Mouse (Mus musculus): ENCODE measurements around the gene Slc25a33. TPM values are rescaled to one million over a fixed set of nuclear protein-coding genes. Genes with fewer than 3 reads are reported as not detected.

Gene Slc25a33
- polyA plus RNA-seq, 1 experiment: 34.3 TPM

- TF ChIP-seq MAX (IDR thresholded peaks at IDR 0.05; ENCODE audit: low read depth): no peak
- no peak for TF ChIP-seq POLR2A (IDR thresholded peaks at IDR 0.05; ENCODE audit: insufficient read length, low read depth)
- TF ChIP-seq TCF3 (IDR thresholded peaks at IDR 0.05; ENCODE audit: insufficient read length, low read depth): no peak
- TF ChIP-seq POLR2AphosphoS2 (IDR thresholded peaks at IDR 0.05; ENCODE audit: insufficient read length, low read depth): no peak
- TF ChIP-seq MYOG (IDR thresholded peaks at IDR 0.05; ENCODE audit: control insufficient read depth in 1 of 3, insufficient read depth in 1 of 3, insufficient read length in 2 of 3, low read depth in 2 of 3): no peak
- no peak for TF ChIP-seq REST (IDR thresholded peaks at IDR 0.05; ENCODE audit: insufficient read depth, insufficient read length)
- TF ChIP-seq USF1 (IDR thresholded peaks at IDR 0.05; ENCODE audit: low read depth): no peak
- TF ChIP-seq E2F4 (IDR thresholded peaks at IDR 0.05; ENCODE audit: insufficient read depth): no peak
- no peak for TF ChIP-seq CEBPB (IDR thresholded peaks at IDR 0.05; ENCODE audit: insufficient read depth, poor library complexity, severe bottlenecking)
- no peak for TF ChIP-seq SRF (IDR thresholded peaks at IDR 0.05; ENCODE audit: control insufficient read depth, insufficient read length, low read depth)
- no peak for TF ChIP-seq MYOD1 (IDR thresholded peaks at IDR 0.05; ENCODE audit: control insufficient read depth in 1 of 3, insufficient read length in 2 of 3, low read depth in 2 of 3)
- no peak for TF ChIP-seq TCF12 (IDR thresholded peaks at IDR 0.05; ENCODE audit: insufficient read depth, poor library complexity, severe bottlenecking)
These were observed 10.8 kb upstream of the Slc25a33 start for GRCm38 (mm10) chr4:149784901-149785300.

GRCm38 (mm10) chr4:149784371-149784770 lies 10.3 kb upstream of the Slc25a33 start:
- Histone ChIP-seq H3K36me3 (ENCODE audit: control insufficient read depth, insufficient read depth) (no peaks in the 10 kb centered on the region), H3K4me2 (ENCODE audit: low read depth) (no peak overlapping the region), H3K4me3 (no peak overlapping the region), H3ac (ENCODE audit: control insufficient read depth, insufficient read length) (no peak overlapping the region), H3K79me2 (ENCODE audit: control insufficient read depth, insufficient read depth) (no peaks in the 10 kb centered on the region), H3K27me3 (ENCODE audit: control insufficient read depth, insufficient read depth, insufficient read length) (no peaks in the 10 kb centered on the region)
- no peak for TF ChIP-seq TCF12 (IDR thresholded peaks at IDR 0.05; ENCODE audit: insufficient read depth, poor library complexity, severe bottlenecking)
- TF ChIP-seq SRF (IDR thresholded peaks at IDR 0.05; ENCODE audit: control insufficient read depth, insufficient read length, low read depth): no peak
- no peak for TF ChIP-seq MYOD1 (IDR thresholded peaks at IDR 0.05; ENCODE audit: control insufficient read depth in 1 of 3, insufficient read length in 2 of 3, low read depth in 2 of 3)
- no peak for TF ChIP-seq POLR2A (IDR thresholded peaks at IDR 0.05; ENCODE audit: insufficient read length, low read depth)
- no peak for TF ChIP-seq MAX (IDR thresholded peaks at IDR 0.05; ENCODE audit: low read depth)
- no peak for TF ChIP-seq REST (IDR thresholded peaks at IDR 0.05; ENCODE audit: insufficient read depth, insufficient read length)
- TF ChIP-seq POLR2AphosphoS2 (IDR thresholded peaks at IDR 0.05; ENCODE audit: insufficient read length, low read depth): no peak
- no peak for TF ChIP-seq MYOG (IDR thresholded peaks at IDR 0.05; ENCODE audit: control insufficient read depth in 1 of 3, insufficient read depth in 1 of 3, insufficient read length in 2 of 3, low read depth in 2 of 3)
- TF ChIP-seq TCF3 (IDR thresholded peaks at IDR 0.05; ENCODE audit: insufficient read length, low read depth): no peak
- no peak for TF ChIP-seq E2F4 (IDR thresholded peaks at IDR 0.05; ENCODE audit: insufficient read depth)
- TF ChIP-seq CEBPB (IDR thresholded peaks at IDR 0.05; ENCODE audit: insufficient read depth, poor library complexity, severe bottlenecking): no peak
- no peak for TF ChIP-seq USF1 (IDR thresholded peaks at IDR 0.05; ENCODE audit: low read depth)

More at GRCm38 (mm10) chr4:149784901-149785300, 10.8 kb upstream of the Slc25a33 start:
- Histone ChIP-seq H3K36me3 (ENCODE audit: control insufficient read depth, insufficient read depth) (no peaks in the 10 kb centered on the region), H3ac (ENCODE audit: control insufficient read depth, insufficient read length) (no peak overlapping the region), H3K79me2 (ENCODE audit: control insufficient read depth, insufficient read depth) (no peaks in the 10 kb centered on the region), H3K27me3 (ENCODE audit: control insufficient read depth, insufficient read depth, insufficient read length) (no peaks in the 10 kb centered on the region), H3K4me3 (no peak overlapping the region), H3K4me2 (ENCODE audit: low read depth) (no peak overlapping the region)

GRCm38 (mm10) chr4:149782975-149783374 lies 8.9 kb upstream of the Slc25a33 start:
- H3K27me3 ChIP-seq (ENCODE audit: control insufficient read depth, insufficient read depth, insufficient read length): no peaks in the 10 kb centered on the region
- H3K36me3 ChIP-seq (ENCODE audit: control insufficient read depth, insufficient read depth): no peaks in the 10 kb centered on the region
- no peak for TF ChIP-seq TCF12 (IDR thresholded peaks at IDR 0.05; ENCODE audit: insufficient read depth, poor library complexity, severe bottlenecking)
- TF ChIP-seq MYOD1 (IDR thresholded peaks at IDR 0.05; ENCODE audit: control insufficient read depth in 1 of 3, insufficient read length in 2 of 3, low read depth in 2 of 3): no peak
- no peak for TF ChIP-seq REST (IDR thresholded peaks at IDR 0.05; ENCODE audit: insufficient read depth, insufficient read length)
- TF ChIP-seq USF1 (IDR thresholded peaks at IDR 0.05; ENCODE audit: low read depth): no peak
- no peak for TF ChIP-seq POLR2AphosphoS2 (IDR thresholded peaks at IDR 0.05; ENCODE audit: insufficient read length, low read depth)
- no peak for TF ChIP-seq TCF3 (IDR thresholded peaks at IDR 0.05; ENCODE audit: insufficient read length, low read depth)
- TF ChIP-seq CEBPB (IDR thresholded peaks at IDR 0.05; ENCODE audit: insufficient read depth, poor library complexity, severe bottlenecking): no peak
- no peak for TF ChIP-seq SRF (IDR thresholded peaks at IDR 0.05; ENCODE audit: control insufficient read depth, insufficient read length, low read depth)
- TF ChIP-seq E2F4 (IDR thresholded peaks at IDR 0.05; ENCODE audit: insufficient read depth): no peak
- TF ChIP-seq MYOG (IDR thresholded peaks at IDR 0.05; ENCODE audit: control insufficient read depth in 1 of 3, insufficient read depth in 1 of 3, insufficient read length in 2 of 3, low read depth in 2 of 3): no peak
- no peak for TF ChIP-seq POLR2A (IDR thresholded peaks at IDR 0.05; ENCODE audit: insufficient read length, low read depth)
- TF ChIP-seq MAX (IDR thresholded peaks at IDR 0.05; ENCODE audit: low read depth): no peak
- no peak overlapping the region for H3K4me3 ChIP-seq
- H3K4me2 ChIP-seq (ENCODE audit: low read depth): no peak overlapping the region
- H3ac ChIP-seq (ENCODE audit: control insufficient read depth, insufficient read length): no peak overlapping the region
- H3K79me2 ChIP-seq (ENCODE audit: control insufficient read depth, insufficient read depth): no peaks in the 10 kb centered on the region

- no peaks in the 10 kb centered on the region for H3K36me3 ChIP-seq (ENCODE audit: control insufficient read depth, insufficient read depth)
- no peaks in the 10 kb centered on the region for H3K79me2 ChIP-seq (ENCODE audit: control insufficient read depth, insufficient read depth)
- H3K4me2 ChIP-seq (ENCODE audit: low read depth): peak overlapping the region; percentile 59
- no peak for TF ChIP-seq TCF12 (IDR thresholded peaks at IDR 0.05; ENCODE audit: insufficient read depth, poor library complexity, severe bottlenecking)
- TF ChIP-seq MYOD1 (IDR thresholded peaks at IDR 0.05; ENCODE audit: control insufficient read depth in 1 of 3, insufficient read length in 2 of 3, low read depth in 2 of 3): no peak
- TF ChIP-seq POLR2AphosphoS2 (IDR thresholded peaks at IDR 0.05; ENCODE audit: insufficient read length, low read depth): no peak
- TF ChIP-seq MYOG (IDR thresholded peaks at IDR 0.05; ENCODE audit: control insufficient read depth in 1 of 3, insufficient read depth in 1 of 3, insufficient read length in 2 of 3, low read depth in 2 of 3): no peak
- no peak for TF ChIP-seq TCF3 (IDR thresholded peaks at IDR 0.05; ENCODE audit: insufficient read length, low read depth)
- TF ChIP-seq CEBPB (IDR thresholded peaks at IDR 0.05; ENCODE audit: insufficient read depth, poor library complexity, severe bottlenecking): peak; percentile 92
- no peak for TF ChIP-seq E2F4 (IDR thresholded peaks at IDR 0.05; ENCODE audit: insufficient read depth)
- no peak for TF ChIP-seq SRF (IDR thresholded peaks at IDR 0.05; ENCODE audit: control insufficient read depth, insufficient read length, low read depth)
- no peak overlapping the region for H3ac ChIP-seq (ENCODE audit: control insufficient read depth, insufficient read length)
- no peaks in the 10 kb centered on the region for H3K27me3 ChIP-seq (ENCODE audit: control insufficient read depth, insufficient read depth, insufficient read length)
- H3K4me3 ChIP-seq: no peak overlapping the region
These were observed 6.7 kb upstream of the Slc25a33 start for GRCm38 (mm10) chr4:149780565-149781356.

Data from myocyte (in vitro differentiated cells).